Mouse (Mus musculus) forebrain, embryonic 13.5 days (tissue): ENCODE measurements around the gene Ltbp3. TPM values are rescaled to one million over a fixed set of nuclear protein-coding genes. Genes with fewer than 3 reads are reported as not detected.
A peak's percentile ranks its signal among the peaks of the same experiment; 100 is the strongest.

Source experiments
- ATAC-seq: fragments of 200-750 bp; cut with Nextera tagmentation; 2 replicates; pipeline ENCODE4 v1.8.0; 2017
- H3K27ac ChIP-seq: fragments of 300-500 bp; sonication (generic); 2 replicates; pipeline ENCODE4 v1.5.1; 2015; ENCODE audit warnings: inconsistent platforms, mild to moderate bottlenecking, moderate library complexity
- H3K27me3 ChIP-seq: fragments of 300-500 bp; sonication (generic); 2 replicates; pipeline ENCODE4 v1.6.1; 2015; ENCODE audit warnings: mild to moderate bottlenecking, inconsistent platforms
- H3K36me3 ChIP-seq: fragments of 300-500 bp; sonication (generic); 2 replicates; pipeline ENCODE4 v1.6.1; 2015; ENCODE audit warnings: mild to moderate bottlenecking, inconsistent platforms; ENCODE audit not compliant: poor library complexity, severe bottlenecking
- H3K4me1 ChIP-seq: fragments of 300-500 bp; sonication (generic); 2 replicates; pipeline ENCODE4 v1.6.1; 2015; ENCODE audit warnings: inconsistent platforms
- H3K4me2 ChIP-seq: fragments of 300-500 bp; sonication (generic); 2 replicates; pipeline ENCODE4 v1.6.1; 2015; ENCODE audit warnings: inconsistent platforms, mild to moderate bottlenecking, moderate library complexity
- H3K4me3 ChIP-seq: fragments of 300-500 bp; sonication (generic); 2 replicates; pipeline ENCODE4 v1.5.1; 2015; ENCODE audit warnings: mild to moderate bottlenecking, inconsistent platforms
- H3K9ac ChIP-seq: fragments of 300-500 bp; sonication (generic); 2 replicates; pipeline ENCODE4 v1.6.1; 2015; ENCODE audit warnings: mild to moderate bottlenecking, inconsistent platforms
- H3K9me3 ChIP-seq: fragments of 300-500 bp; sonication (generic); replicated peaks from 2 replicates; pipeline ENCODE4 v1.6.1; 2016; ENCODE audit warnings: inconsistent platforms
- WGBS: fragments of 180-500 bp; shearing (Covaris S2); methylation state at CpG from one replicate; pipeline ENCODE4 v1.1.7; 2015; 5-methylcytosine and 5-hydroxymethylcytosine counted together
- polyA plus RNA-seq: library from polyadenylated mRNA; unstranded; fragments of >200 nt; fragmentation: Nextera tagmentation; extraction: Ambion mirVana; gene quantifications from 2 replicates; pipeline ENCODE4 v1.2.1, GENCODE M21; 2015

Gene Ltbp3
- polyA plus RNA-seq, 1 experiment from 2014 or later, result 8.3 TPM

DNA sequence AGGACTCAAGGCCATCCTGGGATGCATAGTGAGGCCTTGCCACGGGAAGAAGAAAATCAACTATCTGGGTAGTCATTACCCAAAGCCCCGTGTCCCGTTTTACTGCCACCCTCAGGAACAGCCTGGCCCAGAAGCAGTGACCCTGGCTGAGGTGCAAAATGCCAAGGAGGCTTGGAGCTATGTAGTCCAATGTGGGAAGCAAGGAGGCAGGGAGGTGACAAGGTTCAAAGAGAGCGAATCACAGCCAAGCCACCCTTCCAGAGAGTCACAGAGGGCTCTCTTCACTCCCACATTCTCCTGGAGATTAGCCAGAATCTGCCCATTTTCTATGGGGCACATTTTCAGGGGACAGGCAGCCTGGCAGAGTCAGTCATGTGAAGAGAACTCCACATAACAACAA, 26.6 kb downstream of the Ltbp3 start:
- ATAC-seq, result no peak
- Histone ChIP-seq H3K36me3 (peaks cover 71% of the 10 kb centered on the region), H3K27ac (no peak overlapping the region), H3K9ac (no peak overlapping the region), H3K9me3 (0 out of 2 replicates have a peak, but pooled peaks cover 4% of the 10 kb centered on the region), H3K4me2 (no peak overlapping the region), H3K27me3 (no peaks in the 10 kb centered on the region), H3K4me1 (peaks cover 15% of the 10 kb centered on the region), H3K4me3 (no peak overlapping the region)
- 91% methylated on average over 4 of the region's 4 CpGs for WGBS

GRCm38 (mm10) chr19:5770311-5770710, 29.6 kb downstream of the Ltbp3 start:
- Histone ChIP-seq H3K4me3 (peak overlapping the region; percentile 76), H3K9me3 (0 out of 2 replicates have a peak, but pooled peaks cover 4% of the 10 kb centered on the region), H3K27ac (peak overlapping the region; percentile 75; the same call in 1 of the 2 replicates), H3K4me1 (peaks cover 15% of the 10 kb centered on the region), H3K27me3 (0 out of 2 replicates have a peak, but pooled peaks cover 2% of the 10 kb centered on the region), H3K4me2 (peak overlapping the region; percentile 94), H3K36me3 (peaks cover 45% of the 10 kb centered on the region), H3K9ac (peak overlapping the region; percentile 87)
- 53% methylated on average over 9 of the region's 9 CpGs for WGBS
- ATAC-seq, result 0 out of 2 replicates have a peak, but pooled peaks have one; percentile 5

- peak; percentile 97 for ATAC-seq
- WGBS, result under 1% methylated on average over 64 of the region's 64 CpGs
- peaks cover 37% of the 10 kb centered on the region for H3K36me3 ChIP-seq
Observed at GRCm38 (mm10) chr19:5770925-5771860, 30.5 kb downstream of the Ltbp3 start, which contains the start of gene Scyl1. TSS of gene Scyl1 (minus strand) at chr19:5771419.

DNA sequence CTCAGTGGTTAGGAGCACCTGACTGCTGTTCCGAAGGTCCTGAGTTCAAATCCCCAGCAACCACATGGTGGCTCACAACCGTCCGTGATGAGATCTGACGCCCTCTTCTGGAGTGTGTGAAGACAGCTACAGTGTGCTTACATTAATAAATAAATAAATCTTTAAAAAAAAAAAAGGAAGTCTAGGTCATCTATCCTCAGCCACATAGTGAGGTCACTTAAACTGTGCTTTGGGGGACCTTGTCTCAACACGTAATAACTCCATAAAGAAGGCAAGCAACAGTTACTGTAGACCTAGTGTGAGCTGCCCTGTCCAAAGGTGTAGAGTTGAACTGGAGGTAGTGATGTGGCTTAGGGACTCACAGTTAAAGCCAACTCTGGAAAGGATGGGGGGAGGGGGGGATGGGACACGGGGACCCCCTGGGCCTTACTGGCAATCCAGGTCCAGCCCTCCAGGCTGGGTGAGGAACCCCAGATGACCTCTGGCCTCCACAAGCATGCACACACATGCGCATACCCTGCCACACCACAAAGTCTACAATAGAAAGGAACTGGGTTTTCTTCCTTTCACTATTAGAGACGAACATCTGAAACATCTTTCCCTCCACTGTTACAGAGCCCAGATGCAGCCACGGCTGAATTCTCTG, 36.8 kb downstream of the Ltbp3 start:
- Histone ChIP-seq H3K4me2 (no peak overlapping the region), H3K36me3 (no peaks in the 10 kb centered on the region), H3K9me3 (no peaks in the 10 kb centered on the region), H3K9ac (no peak overlapping the region), H3K27ac (no peak overlapping the region), H3K27me3 (0 out of 2 replicates have a peak, but pooled peaks cover 2% of the 10 kb centered on the region), H3K4me1 (no peaks in the 10 kb centered on the region), H3K4me3 (no peak overlapping the region)
- ATAC-seq, result no peak
- WGBS, result 85% methylated on average over 9 of the region's 9 CpGs

More at GRCm38 (mm10) chr19:5770925-5771860, 30.5 kb downstream of the Ltbp3 start, which contains the start of gene Scyl1:
- Histone ChIP-seq H3K4me1 (peaks cover 15% of the 10 kb centered on the region), H3K4me2 (peak within 1 kb of the TSS; percentile 94), H3K27me3 (0 out of 2 replicates have a peak, but pooled peaks cover 2% of the 10 kb centered on the region), H3K9me3 (0 out of 2 replicates have a peak, but pooled peaks cover 4% of the 10 kb centered on the region), H3K9ac (peak within 1 kb of the TSS; percentile 87), H3K27ac (peak within 1 kb of the TSS; percentile 75), H3K4me3 (peak within 1 kb of the TSS; percentile 76)

DNA sequence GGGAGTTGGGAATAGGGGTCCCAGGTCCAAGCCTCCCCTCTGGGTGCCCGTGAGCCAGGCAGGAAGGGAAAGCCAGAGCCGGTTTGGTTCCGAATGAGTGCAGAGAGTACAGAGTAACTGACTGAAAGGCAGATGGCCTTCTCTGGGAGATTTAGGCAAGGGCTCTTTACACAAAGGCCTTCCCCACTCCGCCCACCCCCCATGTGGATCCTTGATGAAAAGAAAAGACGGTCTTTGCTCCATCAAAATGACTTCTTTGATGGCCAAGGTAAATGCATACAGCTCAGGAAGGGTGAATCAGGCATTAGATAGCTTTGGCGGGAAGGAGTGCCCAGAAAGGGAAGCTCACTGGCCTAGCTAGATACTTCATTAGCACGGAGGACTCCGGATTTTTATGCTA, 37.6 kb downstream of the Ltbp3 start:
- Histone ChIP-seq H3K27me3 (0 out of 2 replicates have a peak, but pooled peaks cover 2% of the 10 kb centered on the region), H3K9me3 (no peaks in the 10 kb centered on the region), H3K4me2 (no peak overlapping the region), H3K36me3 (no peaks in the 10 kb centered on the region), H3K4me3 (no peak overlapping the region), H3K27ac (no peak overlapping the region), H3K9ac (0 out of 2 replicates have a peak overlapping the region, but pooled peaks have one; percentile 0), H3K4me1 (no peaks in the 10 kb centered on the region)
- no peak for ATAC-seq
- 51% methylated on average over 8 of the region's 8 CpGs for WGBS

DNA sequence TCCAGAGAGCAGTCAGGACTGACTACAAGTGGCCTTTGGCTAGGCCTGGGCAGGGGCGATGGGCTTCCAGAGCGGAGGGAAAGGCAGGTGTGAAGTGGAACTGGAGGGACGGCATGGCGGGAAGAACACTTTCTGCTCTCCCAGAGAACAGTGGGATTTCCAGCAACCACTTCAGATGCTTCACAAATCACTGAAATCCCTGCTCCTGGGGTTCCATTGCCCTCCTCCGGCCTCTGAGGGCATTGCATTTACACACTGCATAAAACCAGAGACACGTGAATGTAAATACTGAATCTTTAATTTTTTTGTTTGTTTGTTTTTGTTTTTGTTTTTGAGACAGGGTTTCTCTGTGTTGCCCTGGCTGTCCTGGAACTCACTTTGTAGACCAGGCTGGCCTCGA, 39.5 kb downstream of the Ltbp3 start:
- H3K27me3 ChIP-seq, result no peaks in the 10 kb centered on the region
- H3K4me1 ChIP-seq, result no peaks in the 10 kb centered on the region
- 61% methylated on average over 7 of the region's 7 CpGs for WGBS
- H3K9me3 ChIP-seq, result no peaks in the 10 kb centered on the region
- H3K4me3 ChIP-seq, result no peak overlapping the region
- no peak overlapping the region for H3K27ac ChIP-seq
- H3K36me3 ChIP-seq, result no peaks in the 10 kb centered on the region
- ATAC-seq, result no peak
- H3K9ac ChIP-seq, result no peak overlapping the region
- no peak overlapping the region for H3K4me2 ChIP-seq

DNA sequence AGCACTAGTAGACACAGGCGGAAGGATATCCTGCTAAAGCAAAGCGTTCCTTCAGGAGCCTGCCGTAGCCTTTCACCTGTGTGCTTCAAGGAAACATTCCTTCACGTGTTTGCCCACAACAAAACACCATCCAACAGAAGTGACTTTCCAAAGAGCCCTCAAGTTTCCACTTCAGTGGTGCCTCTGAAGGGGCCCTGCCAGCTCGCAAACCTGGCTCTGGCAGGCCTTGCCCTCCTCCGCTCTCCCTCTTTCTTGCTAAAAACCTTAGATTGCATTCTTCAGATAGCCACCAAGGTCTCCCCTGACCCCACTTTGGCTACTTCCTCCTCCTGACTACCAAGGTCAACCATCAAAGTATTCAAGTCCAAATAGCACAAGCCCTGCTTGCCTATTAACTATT, 40.8 kb downstream of the Ltbp3 start:
- Histone ChIP-seq H3K4me1 (no peaks in the 10 kb centered on the region), H3K36me3 (no peaks in the 10 kb centered on the region), H3K4me3 (no peak overlapping the region), H3K27ac (no peak overlapping the region), H3K9me3 (no peaks in the 10 kb centered on the region), H3K9ac (no peak overlapping the region), H3K4me2 (no peak overlapping the region), H3K27me3 (no peaks in the 10 kb centered on the region)
- ATAC-seq, result no peak
- 90% methylated on average over 6 of the region's 6 CpGs for WGBS

DNA sequence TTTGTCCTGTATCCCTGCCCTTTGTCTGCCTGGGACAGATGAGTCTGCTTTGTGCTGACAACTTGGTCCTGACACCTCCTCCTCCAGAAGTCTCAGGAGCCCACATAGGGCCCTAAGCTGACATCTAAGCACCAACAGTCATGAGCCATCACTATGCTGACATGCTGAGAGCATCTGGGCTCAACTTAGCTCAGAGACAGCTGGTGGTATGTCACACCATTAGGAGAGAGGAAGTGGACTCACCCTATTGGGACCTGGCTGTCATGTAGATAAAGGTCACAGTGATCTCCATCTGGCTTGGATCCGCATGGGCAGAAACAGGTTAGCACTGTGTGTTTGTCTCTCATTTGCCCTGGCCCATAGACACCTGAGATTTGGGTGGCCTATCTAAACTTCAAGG, 41.4 kb downstream of the Ltbp3 start:
- H3K36me3 ChIP-seq, result no peaks in the 10 kb centered on the region
- no peaks in the 10 kb centered on the region for H3K9me3 ChIP-seq
- no peak overlapping the region for H3K9ac ChIP-seq
- 100% methylated on average over 1 of the region's 1 CpGs for WGBS
- H3K4me2 ChIP-seq, result no peak overlapping the region
- no peak for ATAC-seq
- H3K27ac ChIP-seq, result no peak overlapping the region
- no peaks in the 10 kb centered on the region for H3K27me3 ChIP-seq
- H3K4me3 ChIP-seq, result no peak overlapping the region
- no peaks in the 10 kb centered on the region for H3K4me1 ChIP-seq

DNA sequence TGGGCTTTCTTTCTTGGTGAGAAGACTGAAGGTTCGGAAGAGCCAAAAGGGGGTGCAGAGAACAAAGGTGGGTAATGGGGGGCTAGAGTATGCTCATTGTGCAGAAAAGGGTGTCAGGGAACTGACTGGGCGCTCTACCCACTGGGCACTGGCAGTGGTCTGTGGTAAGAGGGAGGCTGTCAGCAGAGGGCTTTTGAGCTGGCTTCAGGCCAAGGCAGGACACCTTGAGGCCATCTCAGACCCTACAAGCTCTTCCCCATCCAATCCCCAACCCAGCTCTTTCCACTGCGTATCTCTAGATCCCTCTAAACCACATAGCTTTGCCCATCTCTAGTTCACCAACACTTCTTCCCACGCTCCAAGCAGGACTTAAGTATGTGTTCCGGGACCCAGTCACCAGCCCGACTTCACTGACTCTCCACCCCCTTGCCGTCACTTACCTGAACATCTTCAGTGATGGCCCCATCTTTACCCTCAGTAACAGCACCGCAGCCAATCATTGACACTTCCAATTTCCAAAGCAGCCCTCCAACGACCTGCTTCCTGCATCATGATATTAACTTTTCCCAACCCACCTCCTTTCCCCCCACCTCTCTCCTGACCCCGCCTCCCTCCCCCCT, 44.4 kb downstream of the Ltbp3 start:
- no peak for ATAC-seq
- Histone ChIP-seq H3K4me2 (no peak overlapping the region), H3K4me3 (no peak overlapping the region), H3K4me1 (no peaks in the 10 kb centered on the region), H3K36me3 (no peaks in the 10 kb centered on the region), H3K9me3 (no peaks in the 10 kb centered on the region), H3K27me3 (no peaks in the 10 kb centered on the region), H3K9ac (no peak overlapping the region), H3K27ac (no peak overlapping the region)
- WGBS, result 64% methylated on average over 10 of the region's 10 CpGs

DNA sequence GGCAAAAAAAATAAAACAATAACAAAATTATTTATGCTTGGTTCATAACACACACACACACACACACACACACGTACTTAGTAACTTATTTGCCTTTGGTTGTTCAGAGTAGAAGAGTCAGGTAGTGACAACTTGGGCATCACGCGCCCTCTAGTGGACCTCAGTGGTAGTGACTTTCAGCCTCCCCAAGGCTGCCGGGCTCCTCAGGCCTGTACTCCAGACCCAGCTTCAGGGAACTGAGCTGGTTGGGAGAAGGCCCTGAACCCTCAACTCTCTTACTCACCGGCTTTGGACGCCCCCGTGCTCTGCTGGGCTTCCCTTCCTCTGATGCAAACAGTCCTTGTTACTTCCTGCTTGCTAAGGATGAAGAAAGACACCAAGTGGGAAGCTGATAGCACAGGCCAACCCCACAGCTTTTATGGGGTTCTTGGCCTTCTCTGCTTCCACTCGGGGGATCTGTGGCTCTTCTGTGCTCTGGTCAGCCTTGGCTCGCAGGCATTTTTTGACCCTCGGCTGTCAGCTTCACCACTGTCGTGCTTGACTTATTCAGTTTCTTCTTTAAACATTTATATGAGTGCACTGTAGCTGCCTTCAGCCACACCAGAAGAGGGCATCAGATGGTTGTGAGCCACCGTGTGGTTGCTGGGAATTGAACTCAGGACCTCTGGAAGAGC, 45.9 kb downstream of the Ltbp3 start:
- ATAC-seq, result peak; percentile 93
- 15% methylated on average over 12 of the region's 12 CpGs for WGBS
- no peaks in the 10 kb centered on the region for H3K9me3 ChIP-seq
- no peak overlapping the region for H3K4me3 ChIP-seq
- H3K9ac ChIP-seq, result no peak overlapping the region
- no peaks in the 10 kb centered on the region for H3K27me3 ChIP-seq
- H3K4me1 ChIP-seq, result no peaks in the 10 kb centered on the region
- H3K36me3 ChIP-seq, result no peaks in the 10 kb centered on the region
- H3K27ac ChIP-seq, result no peak overlapping the region
- H3K4me2 ChIP-seq, result no peak overlapping the region

GRCm38 (mm10) chr19:5787128-5787635, 46.5 kb downstream of the Ltbp3 start:
- H3K36me3 ChIP-seq, result no peaks in the 10 kb centered on the region
- peak; percentile 50 for ATAC-seq
- H3K4me2 ChIP-seq, result no peak overlapping the region
- H3K4me3 ChIP-seq, result no peak overlapping the region
- WGBS, result 15% methylated on average over 8 of the region's 8 CpGs
- no peak overlapping the region for H3K9ac ChIP-seq
- no peaks in the 10 kb centered on the region for H3K4me1 ChIP-seq
- H3K27ac ChIP-seq, result no peak overlapping the region
- H3K27me3 ChIP-seq, result no peaks in the 10 kb centered on the region
- no peaks in the 10 kb centered on the region for H3K9me3 ChIP-seq
